Mouse (Mus musculus) ES-E14 (cell line): ENCODE results near the gene Cela2a.

Experiments
- CHD2 ChIP-seq: IDR thresholded peaks from 2 replicates; pipeline ENCODE4 v1.6.1; 2014; ENCODE audit warnings: mild to moderate bottlenecking, low read depth, low read length, inconsistent platforms
- MAFK ChIP-seq: IDR thresholded peaks from 2 replicates; pipeline ENCODE4 v1.6.1; 2014; ENCODE audit warnings: mild to moderate bottlenecking, low read depth, low read length, inconsistent platforms; ENCODE audit not compliant: insufficient read depth
- ZC3H11A ChIP-seq: IDR thresholded peaks from 2 replicates; pipeline ENCODE4 v1.6.1; 2012; ENCODE audit warnings: low read depth, mild to moderate bottlenecking, inconsistent platforms, low read length, borderline replicate concordance
- ZNF384 ChIP-seq: IDR thresholded peaks from 2 replicates; pipeline ENCODE4 v1.6.1; 2012; ENCODE audit warnings: low read depth, low read length, inconsistent platforms

- TF ChIP-seq CHD2 (no peak), MAFK (no peak), ZNF384 (no peak), ZC3H11A (no peak)
Observed at GRCm38 (mm10) chr4:141822979-141823378, 3.0 kb downstream of the Cela2a start.
